Mouse (Mus musculus) cerebellum, postnatal 25 days (tissue): ENCODE results near the gene Hmox1.

Source experiments
- DNase-seq, 2 experiments: peaks; one replicate each; pipeline ENCODE4 v3.0.0; 2021; ENCODE audit warnings: mixed read lengths in 2 of 2

The Hmox1 gene

DNA sequence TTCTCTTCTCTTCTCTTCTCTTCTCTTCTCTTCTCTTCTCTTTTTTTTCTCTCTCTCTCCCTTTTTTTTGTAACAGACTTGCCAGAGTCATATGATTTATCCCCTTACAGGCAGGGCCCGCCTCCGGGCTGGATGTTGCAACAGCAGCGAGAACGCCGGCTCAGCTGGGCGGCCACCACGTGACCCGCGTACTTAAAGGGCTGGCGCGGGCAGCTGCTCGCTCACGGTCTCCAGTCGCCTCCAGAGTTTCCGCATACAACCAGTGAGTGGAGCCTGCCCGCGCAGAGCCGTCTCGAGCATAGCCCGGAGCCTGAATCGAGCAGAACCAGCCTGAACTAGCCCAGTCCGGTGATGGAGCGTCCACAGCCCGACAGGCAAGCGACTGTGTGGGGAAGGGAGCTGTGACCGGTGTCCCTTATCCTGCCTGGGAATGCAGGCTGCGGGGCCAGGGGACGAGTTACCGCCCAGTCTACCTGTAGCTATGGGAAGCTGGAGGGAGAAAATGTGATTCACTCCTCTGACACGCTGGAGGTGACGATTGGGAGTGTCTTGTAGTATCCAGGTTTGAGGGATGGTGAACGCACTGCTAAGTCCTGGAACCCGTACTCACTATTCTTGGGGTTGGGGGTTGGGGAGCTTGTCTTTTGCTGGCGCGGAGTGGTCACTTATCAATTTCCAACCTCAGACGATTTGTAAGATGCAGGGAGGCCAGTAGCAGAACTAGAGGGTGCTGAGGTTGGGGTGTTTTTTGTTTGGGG is at the start of gene Hmox1:
TSS of gene Hmox1 (plus strand) at position 223 of the 758 bp plus-strand sequence.
- DNase-seq: peak; percentile 64 to 75

DNA sequence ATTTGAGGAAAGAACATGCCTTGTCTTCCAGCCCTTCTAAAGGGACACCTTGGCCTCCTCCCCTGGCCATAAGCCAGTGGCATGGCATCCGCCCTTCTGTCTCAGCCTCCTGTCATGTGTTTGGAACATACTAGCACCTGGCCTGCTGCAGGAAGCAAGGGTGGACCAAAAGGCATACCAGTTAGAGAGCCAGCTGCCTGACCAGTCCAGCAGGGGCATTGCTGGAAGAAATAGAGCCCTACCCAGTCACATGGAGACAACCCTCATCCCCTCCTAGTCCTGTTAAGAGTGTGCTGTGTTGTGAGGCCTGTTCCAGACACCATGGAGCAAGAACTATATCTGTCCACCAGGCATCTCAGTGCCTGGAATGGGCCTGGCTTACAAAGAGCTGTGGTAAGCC is 47.1 kb upstream of the Hmox1 start:
- DNase-seq: peak; percentile 52 to 67

DNA sequence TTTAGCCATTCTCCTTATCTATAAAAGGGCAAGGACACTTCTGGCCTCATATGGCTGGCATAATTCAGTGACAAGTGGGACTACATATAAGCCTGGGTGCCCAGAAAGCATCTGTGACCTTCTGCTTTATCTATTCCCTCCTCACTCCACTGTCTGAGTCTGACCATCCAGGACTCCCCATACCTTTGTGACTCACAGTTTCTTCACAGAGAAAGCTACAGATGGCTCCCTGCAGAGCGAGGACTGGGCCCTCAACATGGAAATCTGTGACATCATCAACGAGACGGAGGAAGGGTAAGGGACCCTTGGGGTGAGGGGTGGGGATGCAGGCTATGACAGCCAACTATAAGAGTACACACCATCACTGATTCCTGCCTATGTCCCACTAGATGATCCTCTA is 45.6 kb upstream of the Hmox1 start:
- no peak for DNase-seq

DNA sequence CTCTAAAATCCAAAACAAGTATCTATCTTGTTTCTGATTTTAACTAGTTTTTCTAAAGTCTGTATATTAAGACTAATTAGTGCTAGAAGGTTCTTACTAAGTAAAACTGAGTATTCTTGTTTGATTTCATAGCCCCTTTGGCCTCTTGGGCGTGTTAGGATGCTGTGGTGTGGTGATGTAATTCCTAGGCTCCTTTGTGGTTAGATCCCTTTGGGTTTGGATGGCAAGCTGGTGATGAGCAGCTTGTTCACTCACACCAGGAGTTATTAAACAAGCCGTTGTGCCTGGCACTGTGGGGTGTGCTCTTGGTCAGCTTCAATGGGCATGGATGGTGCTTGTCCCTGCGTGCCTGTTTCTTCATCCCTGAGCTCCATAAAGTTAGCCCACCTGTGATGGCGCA is 40.1 kb upstream of the Hmox1 start:
- no peak for DNase-seq

DNA sequence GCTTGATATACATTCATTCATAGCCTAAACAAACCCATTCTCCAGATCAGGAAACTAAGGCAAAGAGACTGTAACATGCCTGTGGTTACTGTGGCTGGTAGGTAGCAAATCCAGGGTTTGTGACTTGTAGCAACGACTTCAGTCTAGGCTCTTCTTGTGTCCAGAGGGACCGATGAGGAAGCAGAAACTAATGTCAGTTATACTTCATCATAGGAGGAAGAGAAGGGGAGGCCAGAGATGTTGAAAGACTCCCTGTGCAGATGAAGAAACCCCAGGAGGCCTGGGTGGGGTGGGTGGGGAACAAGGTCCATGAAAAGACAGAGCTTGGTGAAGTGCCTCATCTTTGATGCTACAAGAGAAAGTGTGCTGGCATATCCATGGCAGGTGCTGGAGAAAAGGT is 37.7 kb upstream of the Hmox1 start:
- no peak for DNase-seq

- no peak for DNase-seq
Observed at GRCm38 (mm10) chr8:75060022-75060421, 33.4 kb upstream of the Hmox1 start.

DNA sequence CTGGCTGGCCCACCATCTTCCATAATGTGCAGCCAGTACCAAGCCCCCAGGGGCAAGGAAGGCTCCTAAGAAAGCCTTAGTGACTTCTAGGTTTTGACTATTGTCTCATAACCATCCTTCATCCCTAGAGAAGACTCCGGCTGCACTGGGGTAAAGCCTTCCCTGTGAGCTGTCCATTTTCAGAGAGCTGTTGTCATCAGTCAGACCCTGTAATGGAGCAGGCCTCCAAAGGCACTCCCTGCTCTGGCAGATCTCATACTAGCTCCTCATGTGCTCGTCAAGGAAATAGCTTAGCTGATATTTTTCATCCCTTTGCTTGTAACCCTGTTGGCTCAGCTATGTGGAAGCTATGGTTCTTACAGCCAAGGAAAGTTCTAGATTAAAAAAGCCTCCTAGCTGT is 32.6 kb upstream of the Hmox1 start:
- DNase-seq: no peak

- no peak for DNase-seq
Observed at GRCm38 (mm10) chr8:75063290-75063689, 30.1 kb upstream of the Hmox1 start.

- DNase-seq: no peak
Observed at GRCm38 (mm10) chr8:75064790-75065189, 28.6 kb upstream of the Hmox1 start.

DNA sequence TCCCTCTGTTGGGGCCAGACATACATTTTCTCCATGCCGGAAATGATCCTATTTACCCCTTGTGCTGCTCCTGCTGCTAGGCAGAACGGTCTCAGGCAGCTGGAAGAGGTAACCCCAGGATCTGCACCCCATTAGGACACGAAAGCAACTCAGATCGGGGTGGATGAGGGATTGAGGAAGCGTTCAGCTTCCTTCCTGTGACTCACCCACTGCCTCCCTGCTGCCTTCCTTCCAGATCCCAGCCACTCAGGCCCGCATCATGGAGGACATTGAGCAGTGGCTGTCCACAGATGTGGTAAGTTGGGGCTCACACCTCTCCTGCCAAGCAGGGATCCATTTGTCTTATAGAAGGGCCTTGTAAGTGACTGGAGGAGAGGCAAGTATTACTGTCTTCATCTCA is 26.1 kb upstream of the Hmox1 start:
- no peak for DNase-seq

GRCm38 (mm10) chr8:75070297-75070696 is 23.1 kb upstream of the Hmox1 start:
- DNase-seq: no peak

DNA sequence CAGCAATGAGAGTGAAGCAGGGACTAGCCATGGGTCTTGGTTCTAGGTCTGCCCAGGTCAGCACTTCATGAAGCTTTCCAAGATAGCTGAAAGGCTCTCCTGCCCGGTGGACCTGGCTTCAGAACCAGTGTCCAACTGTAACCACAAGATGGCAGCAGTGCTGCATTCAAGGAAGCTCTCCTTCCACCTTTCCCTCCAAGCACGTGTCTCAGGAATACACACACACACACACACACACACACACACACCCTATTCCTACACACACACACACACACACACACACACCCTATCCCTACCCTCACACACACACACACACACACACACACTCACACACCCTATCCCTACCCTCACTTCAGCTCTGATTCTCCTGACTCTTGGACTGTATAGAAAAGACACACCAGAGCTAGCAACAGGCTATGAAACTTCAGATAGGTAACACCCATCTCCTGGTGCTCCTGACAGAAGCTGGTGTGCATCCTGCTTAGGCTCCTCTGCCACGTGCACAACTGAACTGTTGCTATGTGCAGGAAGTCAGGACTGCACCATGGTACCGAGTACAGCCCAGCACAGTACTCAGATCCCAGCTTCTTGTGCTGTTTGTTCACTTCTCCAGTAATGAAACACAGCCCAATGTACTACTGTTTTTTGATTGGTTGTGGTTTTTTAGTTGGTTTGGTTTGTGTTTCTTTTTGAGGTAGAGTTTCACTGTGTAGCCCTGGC is 21.6 kb upstream of the Hmox1 start:
- DNase-seq: peak; percentile 80 to 89

- DNase-seq: no peak
Observed at GRCm38 (mm10) chr8:75074876-75075275, 18.5 kb upstream of the Hmox1 start.

DNA sequence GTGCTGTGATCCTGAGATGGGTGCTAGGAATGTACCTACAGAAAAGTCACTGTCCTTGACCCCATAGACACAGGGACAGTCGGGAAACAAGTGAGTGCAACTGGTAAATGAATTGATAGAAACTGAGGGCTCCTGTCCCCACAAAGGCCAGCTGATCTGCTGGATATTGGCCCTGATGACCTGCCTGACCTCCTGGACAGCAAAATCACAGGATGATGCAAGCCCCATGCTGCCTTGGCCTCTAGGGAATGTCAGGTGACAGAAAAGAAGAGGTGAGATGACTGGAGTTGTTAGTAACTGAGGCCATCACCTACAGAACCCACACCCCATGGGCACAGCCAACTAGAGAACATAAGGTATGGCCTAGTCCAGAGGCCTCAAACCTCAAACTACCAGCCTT is 15.2 kb upstream of the Hmox1 start:
- DNase-seq: no peak

- DNase-seq: no peak
Observed at GRCm38 (mm10) chr8:75078851-75079250, 14.6 kb upstream of the Hmox1 start.

DNA sequence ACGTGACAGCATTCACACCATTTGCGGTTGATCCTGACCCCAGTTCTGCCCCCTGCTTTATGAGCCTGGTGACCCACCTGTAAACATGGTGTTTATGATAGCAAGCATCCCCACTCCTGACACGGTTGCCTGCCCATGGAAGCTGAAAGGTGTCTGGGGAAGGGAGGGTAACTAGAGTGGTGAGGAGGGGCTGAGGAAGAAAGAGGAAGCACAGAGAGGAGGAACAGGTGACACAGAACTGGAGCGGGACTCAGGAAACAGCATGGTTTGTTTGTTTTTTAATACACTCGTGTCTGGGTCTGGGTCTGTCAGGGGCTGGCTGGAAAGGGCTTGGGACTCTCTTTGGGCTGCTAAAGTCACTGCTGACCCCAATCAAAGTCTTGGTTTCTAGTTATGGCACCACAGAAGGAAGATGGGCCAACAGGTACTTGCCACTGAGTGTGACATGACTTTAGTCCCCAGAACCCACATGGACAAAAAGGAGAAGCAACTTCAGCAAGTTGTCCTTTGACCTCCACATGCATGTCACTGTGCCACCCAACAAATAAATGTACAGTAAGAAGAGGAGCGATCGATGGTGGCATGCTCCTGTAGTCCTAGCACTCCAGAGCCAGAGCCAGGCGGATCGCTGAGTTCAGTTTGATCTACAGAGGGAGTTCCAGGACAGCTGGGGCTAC is 11.9 kb upstream of the Hmox1 start:
- DNase-seq: no peak

DNA sequence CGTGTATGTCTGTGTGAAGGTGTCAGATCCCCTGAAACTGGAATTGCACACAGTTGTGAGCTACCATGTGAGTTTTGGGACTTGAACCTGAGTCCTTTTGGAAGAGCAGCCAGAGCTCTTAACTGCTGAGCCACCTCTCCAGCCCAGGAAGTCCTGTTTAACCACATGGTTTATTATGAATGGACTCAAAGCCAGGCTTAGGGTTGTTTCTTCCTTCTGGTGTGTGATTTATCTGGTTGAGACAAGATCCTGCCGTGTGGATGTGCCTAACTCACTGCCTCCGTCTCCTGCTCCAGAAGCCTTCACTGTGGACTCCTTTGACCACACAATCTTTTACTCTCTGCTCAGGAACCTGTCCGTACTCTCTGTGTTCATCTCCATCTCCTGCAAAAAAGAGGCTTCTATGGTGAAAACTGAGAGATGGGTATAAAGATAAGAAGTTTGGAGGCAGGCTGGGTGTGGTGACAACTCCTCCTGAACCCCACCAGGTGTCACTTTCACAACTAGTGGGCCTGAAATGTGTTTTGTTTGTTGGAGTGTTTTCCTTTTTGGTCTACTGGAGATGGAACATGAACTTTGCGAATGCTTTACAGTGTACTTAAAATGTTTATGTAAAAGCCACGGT is 11.1 kb upstream of the Hmox1 start:
- DNase-seq: no peak

- DNase-seq: peak; percentile 66 to 82
Observed at GRCm38 (mm10) chr8:75083846-75084245, 9.6 kb upstream of the Hmox1 start.

DNA sequence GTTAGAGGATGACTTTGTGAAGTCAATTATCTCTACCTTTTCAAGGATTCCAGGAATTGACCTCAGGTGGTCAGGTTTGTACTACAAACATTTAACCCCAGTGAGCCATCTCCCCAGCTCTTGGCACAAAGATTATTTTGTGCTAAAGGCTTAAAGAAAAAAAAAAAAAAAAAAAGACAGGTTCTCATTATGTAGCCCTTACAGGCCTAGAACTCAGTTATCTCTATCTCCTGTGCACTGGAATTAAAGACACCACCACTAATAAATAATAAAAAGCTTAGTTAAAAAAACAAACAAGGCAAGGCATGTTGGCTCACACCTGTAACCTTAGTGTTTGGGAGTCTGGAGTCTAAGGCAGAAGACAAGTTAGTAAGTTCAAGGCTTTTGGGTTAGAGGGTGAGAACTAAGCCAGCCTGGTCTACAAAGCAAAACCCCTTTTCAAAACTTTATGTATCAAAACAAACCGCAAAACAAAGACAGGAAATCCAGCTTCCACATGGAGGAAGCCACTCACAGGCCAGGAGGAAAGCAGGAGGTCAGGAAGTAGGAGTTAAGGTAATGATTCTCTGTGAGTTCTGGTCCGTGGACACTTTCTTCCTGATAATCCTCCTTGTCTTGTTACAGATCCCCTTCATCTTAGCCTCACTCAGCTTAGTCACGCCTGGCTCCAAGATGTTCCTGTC is 8.9 kb upstream of the Hmox1 start:
- DNase-seq: no peak

DNA sequence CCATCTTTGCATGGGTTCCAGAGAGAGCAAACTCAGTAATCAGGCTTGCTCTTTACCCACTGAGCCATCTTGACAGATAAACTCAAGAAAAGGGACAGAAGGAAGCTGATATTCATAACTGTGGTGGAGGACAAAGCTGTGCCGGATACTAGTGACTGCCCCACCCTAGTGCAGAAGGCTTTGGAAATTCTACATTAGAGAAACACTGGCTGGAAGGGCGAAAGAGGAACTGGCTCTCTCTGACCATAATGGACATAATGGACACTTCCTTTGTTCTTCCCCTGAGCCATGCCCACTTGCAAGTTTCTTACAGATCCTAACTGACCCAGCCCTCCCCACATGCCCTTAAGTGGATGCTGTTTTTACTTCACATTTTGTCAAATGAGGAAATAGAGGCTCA is 7.4 kb upstream of the Hmox1 start:
- no peak for DNase-seq

- DNase-seq: no peak
Observed at GRCm38 (mm10) chr8:75087127-75087526, 6.3 kb upstream of the Hmox1 start.

DNA sequence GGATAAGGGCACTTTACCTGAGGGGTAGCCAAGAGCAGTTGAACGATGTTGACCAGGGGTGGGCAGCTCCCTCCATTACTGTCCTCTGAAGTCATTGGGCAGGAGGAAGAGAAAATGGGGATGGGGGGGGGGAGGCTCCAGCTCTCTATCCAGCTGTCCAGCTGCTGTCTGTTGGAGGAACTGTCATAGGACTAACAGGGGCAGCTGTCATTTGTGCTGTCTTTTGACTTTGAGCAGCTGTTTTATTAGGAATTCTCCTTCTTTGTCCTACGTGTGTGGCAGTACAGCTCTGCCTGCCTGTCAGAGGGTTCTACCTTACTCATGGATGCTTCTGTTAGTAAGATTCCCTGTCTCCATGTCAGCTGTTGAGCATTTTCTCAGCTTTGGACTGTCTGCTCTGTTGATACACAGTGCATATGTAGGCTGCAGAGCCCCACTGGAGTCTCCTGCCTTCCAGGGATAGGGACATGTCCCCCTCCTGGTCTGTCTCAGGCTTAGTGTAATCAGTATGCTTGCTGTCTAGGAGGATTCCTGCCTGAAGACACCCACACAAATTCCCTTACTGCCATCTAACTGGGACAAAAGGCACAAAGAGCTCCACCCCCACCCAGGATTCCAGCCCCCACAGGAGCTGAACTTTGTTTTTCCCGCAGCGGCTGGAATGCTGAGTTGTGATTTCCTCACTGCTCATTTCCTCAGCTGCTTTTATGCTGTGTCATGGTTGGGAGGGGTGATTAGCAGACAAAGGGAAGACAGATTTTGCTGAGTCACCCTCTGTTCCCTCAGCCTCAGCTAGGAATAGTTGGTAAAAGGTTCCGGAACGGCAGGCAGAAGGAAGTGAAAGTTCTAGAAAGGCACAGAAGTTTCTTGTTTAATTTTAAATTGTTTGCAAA is 4.2 kb upstream of the Hmox1 start:
- DNase-seq: no peak
